In the genomic region with DNA sequence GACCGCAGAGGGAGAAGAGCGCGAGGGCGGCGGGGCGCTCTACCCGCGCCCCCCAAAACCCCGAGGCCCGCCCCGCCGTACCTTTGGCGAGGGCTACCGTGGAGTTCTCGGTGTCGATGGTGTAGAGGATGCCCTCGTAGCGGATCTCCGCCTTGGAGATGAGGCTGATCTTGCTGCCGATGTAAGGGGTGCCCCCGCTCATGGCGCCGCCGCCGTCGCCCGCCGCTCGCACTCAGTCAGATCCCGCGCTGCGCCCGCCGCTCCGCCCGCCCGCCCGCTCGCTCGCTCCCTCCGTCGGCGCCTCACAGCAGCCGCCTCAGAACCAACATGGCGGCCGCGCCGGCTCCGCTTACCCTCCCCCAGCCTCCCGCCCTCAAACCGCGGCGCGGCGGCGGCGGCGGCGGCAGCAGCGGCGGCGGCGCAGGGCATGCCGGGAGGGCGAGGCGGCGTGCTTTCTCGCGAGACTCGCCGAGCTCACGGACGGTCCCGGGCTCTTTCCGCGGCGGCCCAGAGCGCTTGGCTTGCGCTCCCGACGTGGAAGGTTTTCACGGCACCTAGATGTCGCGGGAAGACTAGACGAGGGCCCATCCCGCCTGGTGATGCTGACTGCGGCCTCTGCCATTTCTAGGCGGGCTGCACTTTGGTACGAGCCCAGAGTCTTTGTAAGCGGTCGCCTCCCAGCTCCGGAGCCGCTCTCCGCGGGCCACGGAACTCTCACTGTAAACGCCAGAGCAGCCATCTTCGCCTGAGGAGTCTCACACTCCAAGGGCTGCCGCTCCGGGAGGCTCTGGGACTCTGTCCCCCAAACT, we compare ENCODE assay signal across 8 mouse cellular contexts. TPM values are rescaled to one million over a fixed set of nuclear protein-coding genes. Genes with fewer than 3 reads are reported as not detected.
DNase-seq lines count a peak whose midpoint lies in the region; ATAC-seq and TF ChIP-seq lines count a peak whose summit lies in the region.

No protein-coding gene starts in this region.

- H3K27me3 ChIP-seq in embryonic facial prominence, embryonic 10.5 days (replicated peaks; ENCODE audit: low read depth, poor library complexity, severe bottlenecking) = no peaks in the 10 kb centered on the region
- no peaks in the 10 kb centered on the region for H3K27me3 ChIP-seq in intestine, postnatal 0 days (replicated peaks; ENCODE audit: control insufficient read depth, insufficient read depth, low read length)
- no peaks in the 10 kb centered on the region for H3K27me3 ChIP-seq in midbrain, embryonic 10.5 days (ENCODE audit: low read depth, poor library complexity, severe bottlenecking)

- no peaks in the 10 kb centered on the region for H3K9me3 ChIP-seq in embryonic facial prominence, embryonic 10.5 days
- H3K9me3 ChIP-seq in intestine, postnatal 0 days (ENCODE audit: control insufficient read depth) = no peaks in the 10 kb centered on the region
- H3K9me3 ChIP-seq in midbrain, embryonic 10.5 days (replicated peaks) = no peaks in the 10 kb centered on the region

- H3K36me3 ChIP-seq in embryonic facial prominence, embryonic 10.5 days (replicated peaks) = no peaks in the 10 kb centered on the region; the same call in 1 of the 2 replicates
- no peaks in the 10 kb centered on the region for H3K36me3 ChIP-seq in intestine, postnatal 0 days (ENCODE audit: control insufficient read depth, insufficient read depth)
- H3K36me3 ChIP-seq in midbrain, embryonic 10.5 days = peaks cover 12% of the 10 kb centered on the region

- peak overlapping the region; percentile 89 for H3K9ac ChIP-seq in intestine, postnatal 0 days (ENCODE audit: low read depth, low read length)

- intact Hi-C loops in left cerebral cortex, postnatal 36 days (cut with DNase I) = no loop called here

- peak overlapping the region; percentile 69 for H3K4me2 ChIP-seq in intestine, postnatal 0 days (replicated peaks; ENCODE audit: low read depth)

- peak; percentile 97 for DNase-seq in adrenal gland, postnatal 14 days
- DNase-seq in embryonic facial prominence, embryonic 10.5 days (ENCODE audit: low spot score) = peak; percentile 94
- peak; percentile 95 for DNase-seq in left cerebral cortex, postnatal 36 days (ENCODE audit: low spot score in 2 of 2)
- peak; percentile 91 for DNase-seq in midbrain, embryonic 10.5 days (ENCODE audit: low spot score)
- peak; percentile 84 to 87 for DNase-seq in right cerebral cortex, postnatal 36 days (ENCODE audit: low spot score in 2 of 2)
- DNase-seq in urinary bladder, postnatal 4 days (ENCODE audit: low spot score in 2 of 2) = peak; percentile 92 to 94

- H3K27ac ChIP-seq in embryonic facial prominence, embryonic 10.5 days (replicated peaks) = peak overlapping the region; percentile 99
- H3K27ac ChIP-seq in intestine, postnatal 0 days (ENCODE audit: low read depth, low read length) = peak overlapping the region; percentile 97
- peak overlapping the region; percentile 99 for H3K27ac ChIP-seq in midbrain, embryonic 10.5 days (replicated peaks)

- H3K4me3 ChIP-seq in embryonic facial prominence, embryonic 10.5 days = peak overlapping the region; percentile 95
- peak overlapping the region; percentile 80 for H3K4me3 ChIP-seq in intestine, postnatal 0 days (ENCODE audit: low read depth, low read length)
- H3K4me3 ChIP-seq in midbrain, embryonic 10.5 days = peak overlapping the region; percentile 98

- peak; percentile 77 for ATAC-seq in granulocyte monocyte progenitor cell, adult 5-6 weeks (replicated peaks; ENCODE audit: poor library complexity, severe bottlenecking)
- peak; percentile 97 for ATAC-seq in intestine, postnatal 0 days

- no peak for TF ChIP-seq CTCF in intestine, postnatal 0 days (IDR thresholded peaks at IDR 0.05; ENCODE audit: low read depth)

- H3K4me1 ChIP-seq in embryonic facial prominence, embryonic 10.5 days = peaks cover 32% of the 10 kb centered on the region
- peaks cover 4% of the 10 kb centered on the region; the same call in 1 of the 2 replicates for H3K4me1 ChIP-seq in intestine, postnatal 0 days (replicated peaks; ENCODE audit: control insufficient read depth, insufficient read depth, low read length)
- peaks cover 41% of the 10 kb centered on the region for H3K4me1 ChIP-seq in midbrain, embryonic 10.5 days

- under 1% methylated on average over 99 of the region's 100 CpGs for WGBS in embryonic facial prominence, embryonic 10.5 days
- 1% methylated on average over 74 of the region's 100 CpGs for WGBS in intestine, postnatal 0 days
- WGBS in midbrain, embryonic 10.5 days = under 1% methylated on average over 74 of the region's 100 CpGs

RNA-seq across cellular contexts. Expression of a gene that starts 3.6 kb away (rescaled TPM):
- total RNA-seq in adrenal gland, postnatal 14 days (2021) = 107 and 118 TPM in 2 replicates
- polyA plus RNA-seq in embryonic facial prominence, embryonic 10.5 days (2016; fragmentation: Nextera tagmentation; extraction: Ambion mirVana) = 87.5 and 92.9 TPM in 2 replicates
- total RNA-seq in granulocyte monocyte progenitor cell, adult 5-6 weeks (2014; fragmentation: Nextera tagmentation) = 77.6 and 92.1 TPM in 2 replicates
- total RNA-seq in granulocyte monocyte progenitor cell, adult 5-6 weeks (2017) = 53.5 and 64.4 TPM in 2 replicates
- 46.7 and 47.1 TPM in 2 replicates for polyA plus RNA-seq in intestine, postnatal 0 days (2015; fragmentation: Nextera tagmentation; extraction: Ambion mirVana)
- 10 to 100 TPM; 80.9 to 83.4 TPM for total RNA-seq in left cerebral cortex, postnatal 36 days (2021)
- polyA plus RNA-seq in midbrain, embryonic 10.5 days (2016; fragmentation: Nextera tagmentation; extraction: Ambion mirVana) = 109 and 110 TPM in 2 replicates

Comparison
In these comparisons a context has a peak if more than half of its experiments do, and no peak if none do; other contexts are left out.
1. Peak in every context shown above with its lines: DNase-seq, ATAC-seq, H3K4me3 ChIP-seq and H3K27ac ChIP-seq.